Mouse (Mus musculus): ENCODE results near the gene A730046J19Rik.

DNA sequence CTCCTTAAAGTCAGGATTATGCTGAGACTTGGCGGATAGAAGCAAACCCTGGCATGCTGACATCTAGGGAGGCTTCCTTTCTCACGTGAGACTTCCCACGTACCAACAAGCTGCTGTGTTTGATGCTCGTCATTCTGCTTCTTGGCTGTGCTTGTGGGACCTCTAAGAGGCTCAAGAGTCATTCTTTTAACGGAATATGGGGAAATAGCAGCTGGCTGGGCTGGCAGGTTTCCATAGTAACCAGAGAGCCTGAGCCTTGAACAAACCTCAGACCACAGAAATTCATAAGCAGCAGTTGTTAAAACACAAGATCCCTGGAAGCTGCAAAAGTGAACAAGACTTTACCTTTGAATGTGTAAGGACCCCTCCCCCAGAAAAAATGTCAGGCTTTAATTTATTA is 9.4 kb downstream of the A730046J19Rik start:
- no peak for TF ChIP-seq CTCF (IDR thresholded peaks at IDR 0.05; ENCODE audit: low read depth)
- TF ChIP-seq EP300 (optimal IDR thresholded peaks at IDR 0.05): no peak
